Mouse (Mus musculus) heart, embryonic 15.5 days (tissue): Measurements from ENCODE around the gene Usp17la. TPM values are rescaled to one million over a fixed set of nuclear protein-coding genes. Genes with fewer than 3 reads are reported as not detected.
"Not testable (repeated sequence)": the region's sequence is repeated elsewhere in the genome, so short reads cannot be mapped to it uniquely, and the experiment has no call there.

Experiments
- ATAC-seq: fragments of 200-750 bp; cut with Nextera tagmentation; replicated peaks from 2 replicates; pipeline ENCODE4 v1.8.0; 2017; ENCODE audit warnings: low read depth, moderate TSS enrichment; ENCODE audit not compliant: insufficient number of reproducible peaks, insufficient read depth, low FRiP score
- H3K27ac ChIP-seq: fragments of 300-500 bp; sonication (generic); 2 replicates; pipeline ENCODE4 v1.5.1; 2015; ENCODE audit warnings: mild to moderate bottlenecking, inconsistent platforms
- H3K27me3 ChIP-seq: fragments of 300-500 bp; sonication (generic); 2 replicates; pipeline ENCODE4 v1.6.1; 2015; ENCODE audit warnings: inconsistent platforms
- H3K36me3 ChIP-seq: fragments of 300-500 bp; sonication (generic); 2 replicates; pipeline ENCODE4 v1.6.1; 2015; ENCODE audit warnings: mild to moderate bottlenecking, inconsistent platforms
- H3K4me1 ChIP-seq: fragments of 300-500 bp; sonication (generic); replicated peaks from 2 replicates; pipeline ENCODE4 v1.6.1; 2015; ENCODE audit warnings: inconsistent platforms
- H3K4me2 ChIP-seq: fragments of 300-500 bp; sonication (generic); 2 replicates; pipeline ENCODE4 v1.6.1; 2015; ENCODE audit warnings: inconsistent platforms, mild to moderate bottlenecking, moderate library complexity
- H3K4me3 ChIP-seq: fragments of 300-500 bp; sonication (generic); 2 replicates; pipeline ENCODE4 v1.5.1; 2015; ENCODE audit warnings: mild to moderate bottlenecking, inconsistent platforms
- H3K9ac ChIP-seq: fragments of 300-500 bp; sonication (generic); 2 replicates; pipeline ENCODE4 v1.6.1; 2015; ENCODE audit warnings: mild to moderate bottlenecking, inconsistent platforms
- H3K9me3 ChIP-seq: fragments of 300-500 bp; sonication (generic); replicated peaks from 2 replicates; pipeline ENCODE4 v1.6.1; 2016; ENCODE audit warnings: inconsistent platforms
- WGBS: fragments of 180-500 bp; shearing (Covaris S2); methylation state at CpG from one replicate; pipeline ENCODE4 v1.1.7; 2015; ENCODE audit warnings: mixed read lengths; 5-methylcytosine and 5-hydroxymethylcytosine counted together
- polyA plus RNA-seq: library from polyadenylated mRNA; unstranded; fragments of >200 nt; fragmentation: Nextera tagmentation; extraction: Ambion mirVana; gene quantifications from 2 replicates; pipeline ENCODE4 v1.2.1, GENCODE M21; 2015

Gene Usp17la
- not detected in 2 replicates for polyA plus RNA-seq

GRCm38 (mm10) chr7:104856709-104857108 lies at the start of gene Usp17la:
Gene Usp17la (plus strand): TSS chr7:104857009.
- not testable (repeated sequence) for H3K36me3 ChIP-seq, H3K9ac ChIP-seq
- 68% methylated on average over 2 of the region's 2 CpGs for WGBS

GRCm38 (mm10) chr7:104810335-104810734 lies 46.5 kb upstream of the Usp17la start:
- 68% methylated on average over 8 of the region's 8 CpGs for WGBS
- H3K4me3 ChIP-seq, H3K4me1 ChIP-seq, H3K9ac ChIP-seq, H3K9me3 ChIP-seq, ATAC-seq, H3K27me3 ChIP-seq, H3K4me2 ChIP-seq, H3K27ac ChIP-seq, H3K36me3 ChIP-seq: not testable (repeated sequence)

More at GRCm38 (mm10) chr7:104856709-104857108, at the start of gene Usp17la:
- not testable (repeated sequence) for H3K27ac ChIP-seq, H3K9me3 ChIP-seq, H3K27me3 ChIP-seq, ATAC-seq, H3K4me3 ChIP-seq, H3K4me2 ChIP-seq, H3K4me1 ChIP-seq

- WGBS, result 51% methylated on average over 1 of the region's 1 CpGs
- no peaks in the 10 kb centered on the region for H3K9me3 ChIP-seq
- no peak within 1 kb of the TSS for H3K4me2 ChIP-seq
- H3K27me3 ChIP-seq, result no peaks in the 10 kb centered on the region
- no peak within 1 kb of the TSS for H3K9ac ChIP-seq
- H3K36me3 ChIP-seq, result no peaks in the 10 kb centered on the region
- ATAC-seq, result no peak
- H3K4me3 ChIP-seq, result no peak within 1 kb of the TSS
- H3K4me1 ChIP-seq, result no peaks in the 10 kb centered on the region
- no peak within 1 kb of the TSS for H3K27ac ChIP-seq
These were observed 14.3 kb upstream of the Usp17la start, which contains the start of gene Usp17lb for GRCm38 (mm10) chr7:104842503-104842902. Gene Usp17lb (minus strand): TSS chr7:104842603.

- 71% methylated on average over 1 of the region's 1 CpGs for WGBS
- no peaks in the 10 kb centered on the region for H3K9me3 ChIP-seq
- no peak overlapping the region for H3K27ac ChIP-seq
- no peak for ATAC-seq
- no peak overlapping the region for H3K4me2 ChIP-seq
- H3K4me3 ChIP-seq, result no peak overlapping the region
- no peaks in the 10 kb centered on the region for H3K36me3 ChIP-seq
- H3K4me1 ChIP-seq, result no peaks in the 10 kb centered on the region
- H3K27me3 ChIP-seq, result no peaks in the 10 kb centered on the region
- no peak overlapping the region for H3K9ac ChIP-seq
These were observed 13.0 kb upstream of the Usp17la start for GRCm38 (mm10) chr7:104843731-104844287.

GRCm38 (mm10) chr7:104851546-104851945 lies 5.3 kb upstream of the Usp17la start:
- not testable (repeated sequence) for H3K27ac ChIP-seq, H3K4me1 ChIP-seq, H3K36me3 ChIP-seq, H3K4me3 ChIP-seq, H3K9me3 ChIP-seq, H3K27me3 ChIP-seq, ATAC-seq, H3K9ac ChIP-seq, H3K4me2 ChIP-seq
- 80% methylated on average over 2 of the region's 2 CpGs for WGBS

GRCm38 (mm10) chr7:104855248-104855750 lies 1.5 kb upstream of the Usp17la start:
- Histone ChIP-seq H3K4me3 (no peak overlapping the region), H3K4me2 (no peak overlapping the region), H3K4me1 (no peaks in the 10 kb centered on the region), H3K27ac (no peak overlapping the region), H3K9me3 (no peaks in the 10 kb centered on the region), H3K27me3 (no peaks in the 10 kb centered on the region), H3K36me3 (no peaks in the 10 kb centered on the region), H3K9ac (no peak overlapping the region)
- 73% methylated on average over 3 of the region's 3 CpGs for WGBS
- ATAC-seq, result no peak

GRCm38 (mm10) chr7:104857683-104858082 lies 874 bp downstream of the Usp17la start:
- H3K27ac ChIP-seq, result no peak overlapping the region
- H3K9me3 ChIP-seq, result no peaks in the 10 kb centered on the region
- no peak overlapping the region for H3K4me2 ChIP-seq
- no peaks in the 10 kb centered on the region for H3K4me1 ChIP-seq
- no peak overlapping the region for H3K9ac ChIP-seq
- 71% methylated on average over 1 of the region's 1 CpGs for WGBS
- H3K27me3 ChIP-seq, result no peaks in the 10 kb centered on the region
- no peak for ATAC-seq
- H3K4me3 ChIP-seq, result no peak overlapping the region
- H3K36me3 ChIP-seq, result no peaks in the 10 kb centered on the region

GRCm38 (mm10) chr7:104861381-104861780 lies 4.6 kb downstream of the Usp17la start:
- Histone ChIP-seq H3K27me3 (no peaks in the 10 kb centered on the region), H3K4me3 (no peak overlapping the region), H3K27ac (no peak overlapping the region), H3K9ac (no peak overlapping the region), H3K4me2 (no peak overlapping the region), H3K4me1 (no peaks in the 10 kb centered on the region), H3K36me3 (no peaks in the 10 kb centered on the region), H3K9me3 (no peaks in the 10 kb centered on the region)
- 68% methylated on average over 3 of the region's 3 CpGs for WGBS
- no peak for ATAC-seq

GRCm38 (mm10) chr7:104877731-104878130 lies 20.9 kb downstream of the Usp17la start, which contains the start of gene Olfr665:
Gene Olfr665 (plus strand): TSS chr7:104878031.
- H3K4me2 ChIP-seq, result no peak within 1 kb of the TSS
- no peaks in the 10 kb centered on the region for H3K36me3 ChIP-seq
- no peak within 1 kb of the TSS for H3K27ac ChIP-seq
- 23% methylated on average over 1 of the region's 1 CpGs for WGBS
- H3K4me1 ChIP-seq, result no peaks in the 10 kb centered on the region
- no peak for ATAC-seq
- no peaks in the 10 kb centered on the region for H3K27me3 ChIP-seq
- no peak within 1 kb of the TSS for H3K9ac ChIP-seq
- H3K9me3 ChIP-seq, result no peaks in the 10 kb centered on the region
- no peak within 1 kb of the TSS for H3K4me3 ChIP-seq

- 79% methylated on average over 2 of the region's 2 CpGs for WGBS
- H3K27me3 ChIP-seq, result no peaks in the 10 kb centered on the region
- no peaks in the 10 kb centered on the region for H3K9me3 ChIP-seq
- no peak for ATAC-seq
- H3K4me2 ChIP-seq, result no peak within 1 kb of the TSS
- H3K4me3 ChIP-seq, result no peak within 1 kb of the TSS
- no peak within 1 kb of the TSS for H3K9ac ChIP-seq
- no peaks in the 10 kb centered on the region for H3K4me1 ChIP-seq
- H3K36me3 ChIP-seq, result no peaks in the 10 kb centered on the region
- no peak within 1 kb of the TSS for H3K27ac ChIP-seq
These were observed 39.0 kb downstream of the Usp17la start, which contains the start of gene Olfr666 for GRCm38 (mm10) chr7:104895852-104896251. Gene Olfr666 (minus strand): TSS chr7:104895952.
